Mouse (Mus musculus): ENCODE results near the gene Piezo1. TPM values are rescaled to one million over a fixed set of nuclear protein-coding genes. Genes with fewer than 3 reads are reported as not detected.

Piezo1 gene
- polyA plus RNA-seq, 1 experiment = 6.8 TPM

GRCm38 (mm10) chr8:122526084-122526483, 25.0 kb downstream of the Piezo1 start:
- Histone ChIP-seq H3K36me3 (ENCODE audit: control insufficient read depth, insufficient read depth, low read length) (no peaks in the 10 kb centered on the region), H3K27ac (ENCODE audit: control insufficient read depth, insufficient read depth, low read depth, low read length) (no peak overlapping the region), H3K4me1 (ENCODE audit: control insufficient read depth, insufficient read depth, low read length) (no peaks in the 10 kb centered on the region; the same call in 1 of the 2 replicates), H3K4me3 (ENCODE audit: control insufficient read depth, low read depth, low read length) (no peak overlapping the region), H3K27me3 (ENCODE audit: control insufficient read depth, insufficient read depth, low read length) (no peaks in the 10 kb centered on the region)
- TF ChIP-seq CTCF (IDR thresholded peaks at IDR 0.05; ENCODE audit: control insufficient read depth, insufficient read depth, insufficient replicate concordance, low read depth, low read length) (no peak), POLR2A (IDR thresholded peaks at IDR 0.05; ENCODE audit: control insufficient read depth, low read depth, low read length) (no peak)

GRCm38 (mm10) chr8:122525004-122525403, 26.1 kb downstream of the Piezo1 start:
- Histone ChIP-seq H3K4me1 (ENCODE audit: control insufficient read depth, insufficient read depth, low read length) (no peaks in the 10 kb centered on the region; the same call in 1 of the 2 replicates), H3K27ac (ENCODE audit: control insufficient read depth, insufficient read depth, low read depth, low read length) (no peak overlapping the region)
- TF ChIP-seq CTCF (IDR thresholded peaks at IDR 0.05; ENCODE audit: control insufficient read depth, insufficient read depth, insufficient replicate concordance, low read depth, low read length) = no peak
- TF ChIP-seq POLR2A (IDR thresholded peaks at IDR 0.05; ENCODE audit: control insufficient read depth, low read depth, low read length) = no peak

GRCm38 (mm10) chr8:122524506-122524905, 26.6 kb downstream of the Piezo1 start:
- no peak overlapping the region for H3K27ac ChIP-seq (ENCODE audit: control insufficient read depth, insufficient read depth, low read depth, low read length)
- TF ChIP-seq POLR2A (IDR thresholded peaks at IDR 0.05; ENCODE audit: control insufficient read depth, low read depth, low read length) (no peak), CTCF (IDR thresholded peaks at IDR 0.05; ENCODE audit: control insufficient read depth, insufficient read depth, insufficient replicate concordance, low read depth, low read length) (no peak)
- H3K4me1 ChIP-seq (ENCODE audit: control insufficient read depth, insufficient read depth, low read length) = no peaks in the 10 kb centered on the region; the same call in 1 of the 2 replicates
- no peaks in the 10 kb centered on the region for H3K27me3 ChIP-seq (ENCODE audit: control insufficient read depth, insufficient read depth, low read length)
- H3K4me3 ChIP-seq (ENCODE audit: control insufficient read depth, low read depth, low read length) = no peak overlapping the region
- no peaks in the 10 kb centered on the region for H3K36me3 ChIP-seq (ENCODE audit: control insufficient read depth, insufficient read depth, low read length)

More at GRCm38 (mm10) chr8:122525004-122525403, 26.1 kb downstream of the Piezo1 start:
- no peak overlapping the region for H3K4me3 ChIP-seq (ENCODE audit: control insufficient read depth, low read depth, low read length)
- no peaks in the 10 kb centered on the region for H3K27me3 ChIP-seq (ENCODE audit: control insufficient read depth, insufficient read depth, low read length)
- no peaks in the 10 kb centered on the region for H3K36me3 ChIP-seq (ENCODE audit: control insufficient read depth, insufficient read depth, low read length)

GRCm38 (mm10) chr8:122523652-122524360, 27.3 kb downstream of the Piezo1 start:
- Histone ChIP-seq H3K27me3 (ENCODE audit: control insufficient read depth, insufficient read depth, low read length) (no peaks in the 10 kb centered on the region), H3K4me1 (ENCODE audit: control insufficient read depth, insufficient read depth, low read length) (no peaks in the 10 kb centered on the region; the same call in 1 of the 2 replicates), H3K27ac (ENCODE audit: control insufficient read depth, insufficient read depth, low read depth, low read length) (no peak overlapping the region), H3K4me3 (ENCODE audit: control insufficient read depth, low read depth, low read length) (no peak overlapping the region), H3K36me3 (ENCODE audit: control insufficient read depth, insufficient read depth, low read length) (no peaks in the 10 kb centered on the region)
- TF ChIP-seq POLR2A (IDR thresholded peaks at IDR 0.05; ENCODE audit: control insufficient read depth, low read depth, low read length) = no peak
- TF ChIP-seq CTCF (IDR thresholded peaks at IDR 0.05; ENCODE audit: control insufficient read depth, insufficient read depth, insufficient replicate concordance, low read depth, low read length) = no peak

- Histone ChIP-seq H3K4me3 (ENCODE audit: control insufficient read depth, low read depth, low read length) (no peak overlapping the region), H3K36me3 (ENCODE audit: control insufficient read depth, insufficient read depth, low read length) (no peaks in the 10 kb centered on the region), H3K27ac (ENCODE audit: control insufficient read depth, insufficient read depth, low read depth, low read length) (no peak overlapping the region), H3K27me3 (ENCODE audit: control insufficient read depth, insufficient read depth, low read length) (no peaks in the 10 kb centered on the region), H3K4me1 (ENCODE audit: control insufficient read depth, insufficient read depth, low read length) (no peaks in the 10 kb centered on the region; the same call in 1 of the 2 replicates)
- TF ChIP-seq CTCF (IDR thresholded peaks at IDR 0.05; ENCODE audit: control insufficient read depth, insufficient read depth, insufficient replicate concordance, low read depth, low read length) (no peak), POLR2A (IDR thresholded peaks at IDR 0.05; ENCODE audit: control insufficient read depth, low read depth, low read length) (no peak)
Observed at GRCm38 (mm10) chr8:122522796-122523651, 28.1 kb downstream of the Piezo1 start.

- Histone ChIP-seq H3K27ac (ENCODE audit: control insufficient read depth, insufficient read depth, low read depth, low read length) (no peak overlapping the region), H3K4me1 (ENCODE audit: control insufficient read depth, insufficient read depth, low read length) (no peaks in the 10 kb centered on the region)
- TF ChIP-seq POLR2A (IDR thresholded peaks at IDR 0.05; ENCODE audit: control insufficient read depth, low read depth, low read length) (no peak), CTCF (IDR thresholded peaks at IDR 0.05; ENCODE audit: control insufficient read depth, insufficient read depth, insufficient replicate concordance, low read depth, low read length) (no peak)
Observed at GRCm38 (mm10) chr8:122520611-122521010, 30.5 kb downstream of the Piezo1 start.

GRCm38 (mm10) chr8:122517541-122518190, 33.5 kb downstream of the Piezo1 start:
- TF ChIP-seq POLR2A (IDR thresholded peaks at IDR 0.05; ENCODE audit: control insufficient read depth, low read depth, low read length) (no peak), CTCF (IDR thresholded peaks at IDR 0.05; ENCODE audit: control insufficient read depth, insufficient read depth, insufficient replicate concordance, low read depth, low read length) (no peak)
- H3K27ac ChIP-seq (ENCODE audit: control insufficient read depth, insufficient read depth, low read depth, low read length) = peak overlapping the region; percentile 42
- H3K4me1 ChIP-seq (ENCODE audit: control insufficient read depth, insufficient read depth, low read length) = no peaks in the 10 kb centered on the region
- H3K27me3 ChIP-seq (ENCODE audit: control insufficient read depth, insufficient read depth, low read length) = no peaks in the 10 kb centered on the region
- H3K4me3 ChIP-seq (ENCODE audit: control insufficient read depth, low read depth, low read length) = no peak overlapping the region
- no peaks in the 10 kb centered on the region for H3K36me3 ChIP-seq (ENCODE audit: control insufficient read depth, insufficient read depth, low read length)

More at GRCm38 (mm10) chr8:122520611-122521010, 30.5 kb downstream of the Piezo1 start:
- no peaks in the 10 kb centered on the region for H3K27me3 ChIP-seq (ENCODE audit: control insufficient read depth, insufficient read depth, low read length)
- H3K36me3 ChIP-seq (ENCODE audit: control insufficient read depth, insufficient read depth, low read length) = no peaks in the 10 kb centered on the region
- no peak overlapping the region for H3K4me3 ChIP-seq (ENCODE audit: control insufficient read depth, low read depth, low read length)

Data from testis, adult 2 months (tissue).